Mouse (Mus musculus): ENCODE measurements around the gene Ints4. TPM values are rescaled to one million over a fixed set of nuclear protein-coding genes. Genes with fewer than 3 reads are reported as not detected.

Gene Ints4
- polyA plus RNA-seq, 1 experiment from 2014 or later, result 40.8 TPM

DNA sequence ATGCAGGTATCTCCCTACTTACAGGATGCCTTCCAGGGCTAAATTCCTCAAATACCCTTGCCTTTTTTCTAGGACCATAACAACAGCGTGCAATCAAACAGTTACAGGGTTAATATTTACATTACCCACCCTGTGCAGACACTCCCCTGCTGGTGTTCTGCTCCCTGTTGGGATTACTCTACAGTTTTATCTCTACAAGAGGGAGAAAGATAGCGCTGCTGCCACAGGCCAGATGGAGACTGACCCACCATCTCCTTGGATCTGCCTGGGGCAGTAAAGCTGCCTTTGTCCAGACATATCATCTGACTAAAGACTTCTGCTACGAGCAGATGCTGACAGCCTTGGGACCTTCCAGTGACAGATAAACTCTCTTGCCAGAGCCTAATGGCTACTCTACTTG lies 109.7 kb downstream of the Ints4 start:
- Histone ChIP-seq H3K27me3 (ENCODE audit: control insufficient read depth, insufficient read depth, low read length) (no peaks in the 10 kb centered on the region), H3K4me3 (ENCODE audit: low read length) (no peak overlapping the region), H3K9me3 (replicated peaks; ENCODE audit: control insufficient read depth, low read length) (no peaks in the 10 kb centered on the region), H3K4me1 (ENCODE audit: control insufficient read depth, insufficient read depth, low read length) (peaks cover 14% of the 10 kb centered on the region), H3K4me2 (ENCODE audit: low read depth, low read length) (no peak overlapping the region), H3K36me3 (ENCODE audit: control insufficient read depth, insufficient read depth) (no peaks in the 10 kb centered on the region), H3K9ac (ENCODE audit: low read length) (no peak overlapping the region), H3K27ac (ENCODE audit: low read length) (no peak overlapping the region)
- 16% methylated on average over 3 of the region's 3 CpGs for WGBS
- no peak for ATAC-seq (replicated peaks; ENCODE audit: extremely low read depth, insufficient read depth, low FRiP score)

Other genes with a start within 250 kb of the Ints4 start
- gene Usp35, start 148.9 kb upstream of the Ints4 start, polyA plus RNA-seq (2015; fragmentation: Nextera tagmentation; extraction: Ambion mirVana), result 1.1 and 1.2 TPM in 2 replicates
- 3.8 and 4.1 TPM in 2 replicates for gene Kctd21, start 148.6 kb upstream of the Ints4 start, polyA plus RNA-seq (2015; fragmentation: Nextera tagmentation; extraction: Ambion mirVana)
- 26.3 and 28.8 TPM in 2 replicates for gene Alg8, start 109.3 kb upstream of the Ints4 start, polyA plus RNA-seq (2015; fragmentation: Nextera tagmentation; extraction: Ambion mirVana)
- gene Ndufc2, start 81.0 kb upstream of the Ints4 start, polyA plus RNA-seq (2015; fragmentation: Nextera tagmentation; extraction: Ambion mirVana), result 592 and 600 TPM in 2 replicates
- 1.0 and 2.0 TPM in 2 replicates for gene Thrsp, start 63.2 kb upstream of the Ints4 start, polyA plus RNA-seq (2015; fragmentation: Nextera tagmentation; extraction: Ambion mirVana)
- gene Kctd14, start 29.6 kb upstream of the Ints4 start, polyA plus RNA-seq (2015; fragmentation: Nextera tagmentation; extraction: Ambion mirVana), result 1.4 and 1.5 TPM in 2 replicates
- gene Aamdc, start 98.5 kb downstream of the Ints4 start, polyA plus RNA-seq (2015; fragmentation: Nextera tagmentation; extraction: Ambion mirVana), result 53.0 and 53.1 TPM in 2 replicates
- 13.2 and 14.0 TPM in 2 replicates for gene Rsf1, start 98.9 kb downstream of the Ints4 start, polyA plus RNA-seq (2015; fragmentation: Nextera tagmentation; extraction: Ambion mirVana)
- 96.0 and 116 TPM in 2 replicates for gene Clns1a, start 215.7 kb downstream of the Ints4 start, polyA plus RNA-seq (2015; fragmentation: Nextera tagmentation; extraction: Ambion mirVana)

All from heart, embryonic 16.5 days (tissue).